Mouse (Mus musculus): ENCODE data around the gene F2.

GRCm38 (mm10) chr2:91669326-91669725 is 33.1 kb upstream of the F2 start:
- TF ChIP-seq POLR2A (IDR thresholded peaks at IDR 0.05; ENCODE audit: borderline replicate concordance, low read depth, low read length): no peak
- TF ChIP-seq CTCF (IDR thresholded peaks at IDR 0.05; ENCODE audit: low read depth, low read length): no peak

Measured in bone marrow macrophage, adult 2 months (primary cell).